Mouse (Mus musculus) cortical plate, adult 2 months (tissue): Measurements from ENCODE around the gene Troap.

ENCODE experiments used
- CTCF ChIP-seq: fragments of 200-500 bp; IDR thresholded peaks from 2 replicates; pipeline ENCODE4 v1.5.1; 2011; ENCODE audit warnings: mild to moderate bottlenecking, control low read depth, low read length; ENCODE audit not compliant: insufficient read depth; ENCODE audit errors: extremely low read depth
- POLR2A ChIP-seq: fragments of 200-500 bp; IDR thresholded peaks from 2 replicates; pipeline ENCODE4 v1.6.1; 2011; ENCODE audit warnings: mild to moderate bottlenecking, low read length, control low read depth; ENCODE audit not compliant: insufficient read depth; ENCODE audit errors: extremely low read depth

DNA sequence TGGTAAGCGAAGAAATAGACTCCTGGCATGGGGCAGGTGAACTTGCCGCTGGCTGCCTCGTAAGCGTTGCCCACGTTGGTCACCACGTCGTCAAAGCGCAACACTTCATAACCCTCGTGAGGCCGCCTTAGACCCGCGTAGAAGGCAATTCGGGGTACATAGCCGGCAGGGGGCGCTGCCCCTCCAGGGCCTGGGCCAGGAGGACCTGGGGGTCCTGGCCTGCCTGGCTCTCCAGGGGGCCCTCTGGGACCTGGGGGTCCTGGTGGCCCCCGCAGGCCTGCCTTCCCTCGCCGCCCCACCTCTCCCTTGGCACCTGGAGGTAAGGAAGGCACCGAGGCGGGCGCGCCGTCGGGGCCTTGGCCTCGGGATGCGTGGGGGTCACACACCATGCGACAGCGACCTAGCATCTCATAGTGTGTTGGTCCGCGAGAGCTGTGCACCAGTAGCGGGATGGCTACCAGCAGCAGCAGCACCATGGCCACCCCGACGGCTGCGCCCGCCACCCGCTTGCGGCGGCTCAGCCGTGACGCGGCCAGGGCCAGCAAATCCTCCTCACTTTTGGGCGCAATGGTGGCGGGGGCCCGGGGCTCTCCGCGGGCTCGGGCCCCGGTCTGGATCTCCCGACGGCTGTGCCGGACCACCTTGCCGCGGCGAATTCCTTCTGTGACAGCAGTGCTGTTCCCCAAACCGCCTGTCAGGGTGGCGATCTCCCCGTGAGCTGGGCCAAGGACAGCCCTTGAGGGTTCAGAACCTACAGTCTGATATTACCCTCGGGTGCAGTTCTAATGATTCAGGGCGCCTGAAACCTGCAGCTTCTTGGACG lies 13.1 kb downstream of the Troap start, which contains the start of gene C1ql4:
- no peak for TF ChIP-seq POLR2A
- TF ChIP-seq CTCF = no peak
